Mouse (Mus musculus) heart, adult 2 months (tissue): Measurements from ENCODE around the gene Cpsf6. TPM values are rescaled to one million over a fixed set of nuclear protein-coding genes. Genes with fewer than 3 reads are reported as not detected.

Experiments used
- DNase-seq, 2 experiments: peaks; one replicate each; pipeline ENCODE4 v3.0.0; 2021
- H3K27ac ChIP-seq: fragments of 200-600 bp; 2 replicates; pipeline ENCODE4 v1.8.1; 2022
- H3K27me3 ChIP-seq: fragments of 200-500 bp; 2 replicates; pipeline ENCODE4 v1.6.1; 2012; ENCODE audit warnings: mild to moderate bottlenecking, low read length, inconsistent platforms, mixed read lengths; ENCODE audit not compliant: control insufficient read depth, insufficient read depth
- H3K36me3 ChIP-seq: fragments of 200-500 bp; 2 replicates; pipeline ENCODE4 v1.6.1; 2012; ENCODE audit warnings: low read length, inconsistent platforms; ENCODE audit not compliant: control insufficient read depth, insufficient read depth
- H3K4me1 ChIP-seq: fragments of 200-500 bp; 2 replicates; pipeline ENCODE4 v1.6.1; 2011; ENCODE audit warnings: low read length; ENCODE audit not compliant: control insufficient read depth, insufficient read depth
- H3K4me3 ChIP-seq: fragments of 200-600 bp; 2 replicates; pipeline ENCODE4 v1.8.1; 2022
- H3K79me2 ChIP-seq: fragments of 200-500 bp; replicated peaks from 2 replicates; pipeline ENCODE4 v1.6.1; 2012; ENCODE audit warnings: mild to moderate bottlenecking, inconsistent platforms, low read length, moderate library complexity, mixed read lengths; ENCODE audit not compliant: control insufficient read depth, insufficient read depth
- H3K9ac ChIP-seq: fragments of 200-500 bp; 2 replicates; pipeline ENCODE4 v1.6.1; 2012; ENCODE audit warnings: low read depth, mild to moderate bottlenecking, control low read depth, inconsistent platforms, low read length, mixed read lengths
- CTCF ChIP-seq: fragments of 200-600 bp; IDR thresholded peaks from 2 replicates; pipeline ENCODE4 v1.8.1; 2022; ENCODE audit warnings: antibody characterized with exemption, mild to moderate bottlenecking, moderate library complexity
- EP300 ChIP-seq: fragments of 200-500 bp; IDR thresholded peaks from 2 replicates; pipeline ENCODE4 v1.6.1; 2011; ENCODE audit warnings: low read depth, low read length, control low read depth; ENCODE audit not compliant: insufficient read depth
- POLR2A ChIP-seq: fragments of 200-500 bp; IDR thresholded peaks from 2 replicates; pipeline ENCODE4 v1.6.1; 2011; ENCODE audit warnings: mild to moderate bottlenecking, low read depth, low read length, control low read depth; ENCODE audit not compliant: insufficient read depth
- WGBS: fragments of 180-500 bp; shearing (Covaris S2); methylation state at CpG from one replicate; pipeline ENCODE4 v1.1.7; 2018; 5-methylcytosine and 5-hydroxymethylcytosine counted together
- intact Hi-C: fragments of 180-260 bp; cut with DNase I; formaldehyde crosslinking; loops from one replicate; pipeline ENCODE4 v1.15.1; 2025
- polyA plus RNA-seq: library from polyadenylated mRNA; depleted of rRNA; stranded (reverse); fragments of >200 nt; gene quantifications from 2 replicates; pipeline ENCODE4 v1.2.3, GENCODE M21; 2012
- total RNA-seq, 2 experiments: library from RNA; stranded (reverse); gene quantifications; 2 replicates each; pipeline ENCODE4 v1.2.3; 2021

Gene Cpsf6
- total and polyA plus RNA-seq, 3 experiments, result 20.3 to 35.5 (median 30.9) TPM

GRCm38 (mm10) chr10:117330521-117330920 is 49.3 kb downstream of the Cpsf6 start:
- Histone ChIP-seq H3K36me3 (no peaks in the 10 kb centered on the region), H3K4me3 (no peak overlapping the region), H3K27me3 (no peaks in the 10 kb centered on the region), H3K9ac (no peak overlapping the region), H3K27ac (no peak overlapping the region), H3K79me2 (no peaks in the 10 kb centered on the region), H3K4me1 (peaks cover 5% of the 10 kb centered on the region)
- no peak for TF ChIP-seq EP300
- TF ChIP-seq POLR2A, result no peak
- TF ChIP-seq CTCF, result peak; percentile 63
- 63% methylated on average over 5 of the region's 5 CpGs for WGBS
- intact Hi-C loops, result loop anchor here (5.0 kb wide), 1 partner anchor 108 kb away; the partner anchor contains the start of gene Yeats4
- no peak for DNase-seq

- 87% methylated on average over 7 of the region's 7 CpGs for WGBS
- TF ChIP-seq POLR2A (no peak), CTCF (no peak), EP300 (no peak)
- intact Hi-C loops, result loop anchor here (10.0 kb wide), 1 partner anchor 49 kb away; no protein-coding TSS in a partner anchor
- H3K36me3 ChIP-seq, result no peaks in the 10 kb centered on the region
- H3K4me3 ChIP-seq, result no peak overlapping the region
- H3K79me2 ChIP-seq, result no peaks in the 10 kb centered on the region
- no peak for DNase-seq
- peaks cover 3% of the 10 kb centered on the region for H3K4me1 ChIP-seq
- no peaks in the 10 kb centered on the region for H3K27me3 ChIP-seq
- H3K9ac ChIP-seq, result no peak overlapping the region
- H3K27ac ChIP-seq, result no peak overlapping the region
Observed at GRCm38 (mm10) chr10:117323782-117324181, 56.0 kb downstream of the Cpsf6 start.

GRCm38 (mm10) chr10:117322630-117323029 is 57.2 kb downstream of the Cpsf6 start:
- Histone ChIP-seq H3K27me3 (no peaks in the 10 kb centered on the region), H3K36me3 (no peaks in the 10 kb centered on the region), H3K27ac (no peak overlapping the region), H3K4me3 (no peak overlapping the region), H3K4me1 (no peaks in the 10 kb centered on the region), H3K9ac (no peak overlapping the region), H3K79me2 (no peaks in the 10 kb centered on the region)
- 93% methylated on average over 5 of the region's 5 CpGs for WGBS
- no peak for TF ChIP-seq EP300
- TF ChIP-seq CTCF, result no peak
- no peak for TF ChIP-seq POLR2A
- DNase-seq, result no peak
- intact Hi-C loops, result loop anchor here (10.0 kb wide), 1 partner anchor 48 kb away; no protein-coding TSS in a partner anchor

- intact Hi-C loops, result loop anchor here (10.0 kb wide), 1 partner anchor 46 kb away; no protein-coding TSS in a partner anchor
- Histone ChIP-seq H3K4me1 (no peaks in the 10 kb centered on the region), H3K27me3 (no peaks in the 10 kb centered on the region), H3K36me3 (no peaks in the 10 kb centered on the region), H3K27ac (no peak overlapping the region), H3K79me2 (no peaks in the 10 kb centered on the region), H3K9ac (no peak overlapping the region), H3K4me3 (no peak overlapping the region)
- 64% methylated on average over 3 of the region's 3 CpGs for WGBS
- TF ChIP-seq CTCF (no peak), EP300 (no peak), POLR2A (no peak)
- no peak for DNase-seq
Observed at GRCm38 (mm10) chr10:117320571-117320981, 59.2 kb downstream of the Cpsf6 start.

- no peaks in the 10 kb centered on the region for H3K4me1 ChIP-seq
- H3K9ac ChIP-seq, result no peak overlapping the region
- no peak for DNase-seq
- TF ChIP-seq POLR2A (no peak), CTCF (no peak)
- 87% methylated on average over 11 of the region's 11 CpGs for WGBS
- intact Hi-C loops, result no loop called here
- H3K79me2 ChIP-seq, result no peaks in the 10 kb centered on the region
- H3K4me3 ChIP-seq, result no peak overlapping the region
- no peaks in the 10 kb centered on the region for H3K27me3 ChIP-seq
- no peaks in the 10 kb centered on the region for H3K36me3 ChIP-seq
- H3K27ac ChIP-seq, result no peak overlapping the region
Observed at GRCm38 (mm10) chr10:117316391-117316790, 63.4 kb downstream of the Cpsf6 start.

GRCm38 (mm10) chr10:117313133-117313532 is 66.7 kb downstream of the Cpsf6 start:
- WGBS, result 87% methylated on average over 2 of the region's 2 CpGs
- Histone ChIP-seq H3K4me3 (no peak overlapping the region), H3K9ac (no peak overlapping the region), H3K4me1 (no peaks in the 10 kb centered on the region), H3K27me3 (no peaks in the 10 kb centered on the region), H3K36me3 (no peaks in the 10 kb centered on the region), H3K27ac (no peak overlapping the region), H3K79me2 (no peaks in the 10 kb centered on the region)
- intact Hi-C loops, result no loop called here
- no peak for TF ChIP-seq POLR2A
- TF ChIP-seq EP300, result no peak
- no peak for TF ChIP-seq CTCF
- DNase-seq, result no peak

- Histone ChIP-seq H3K27ac (no peak overlapping the region), H3K4me1 (no peaks in the 10 kb centered on the region), H3K9ac (no peak overlapping the region), H3K79me2 (no peaks in the 10 kb centered on the region), H3K27me3 (no peaks in the 10 kb centered on the region), H3K4me3 (no peak overlapping the region), H3K36me3 (no peaks in the 10 kb centered on the region)
- WGBS, result 78% methylated on average over 8 of the region's 8 CpGs
- no peak for TF ChIP-seq POLR2A
- no peak for TF ChIP-seq EP300
- TF ChIP-seq CTCF, result no peak
- DNase-seq, result no peak
- intact Hi-C loops, result no loop called here
Observed at GRCm38 (mm10) chr10:117312168-117312567, 67.6 kb downstream of the Cpsf6 start.
